Mouse (Mus musculus): ENCODE measurements at regions not wholly inside any gene's neighbourhood (a gene's known extent, or its start where the extent isn't known, plus 50 kb on each side); places are given as distances from the start of the nearest gene placed in this dataset.

GRCm38 (mm10) chr17:75779770-75780169, 228.0 kb upstream of the Fam98a start:
- 39% methylated on average over 2 of the region's 2 CpGs for WGBS
- peak; percentile 58 for TF ChIP-seq CTCF (IDR thresholded peaks at IDR 0.05; ENCODE audit: low read depth)

GRCm38 (mm10) chr17:75776611-75777010, 224.9 kb upstream of the Fam98a start:
- H3K4me3 ChIP-seq (ENCODE audit: low read depth, low read length): no peak overlapping the region
- H3K27ac ChIP-seq (ENCODE audit: low read depth, low read length): no peak overlapping the region
- no peak for ATAC-seq
- no peak overlapping the region for H3K9ac ChIP-seq (ENCODE audit: low read depth, low read length)
- H3K9me3 ChIP-seq (ENCODE audit: control insufficient read depth): no peaks in the 10 kb centered on the region
- 56% methylated on average over 7 of the region's 7 CpGs for WGBS
- H3K36me3 ChIP-seq (ENCODE audit: control insufficient read depth, insufficient read depth): no peaks in the 10 kb centered on the region
- TF ChIP-seq CTCF (IDR thresholded peaks at IDR 0.05; ENCODE audit: low read depth): no peak
- no peak overlapping the region for H3K4me2 ChIP-seq (replicated peaks; ENCODE audit: low read depth)
- no peaks in the 10 kb centered on the region for H3K4me1 ChIP-seq (replicated peaks; ENCODE audit: control insufficient read depth, insufficient read depth, low read length)
- H3K27me3 ChIP-seq (replicated peaks; ENCODE audit: control insufficient read depth, insufficient read depth, low read length): no peaks in the 10 kb centered on the region

More at GRCm38 (mm10) chr17:75779770-75780169, 228.0 kb upstream of the Fam98a start:
- Histone ChIP-seq H3K27ac (ENCODE audit: low read depth, low read length) (no peak overlapping the region), H3K27me3 (replicated peaks; ENCODE audit: control insufficient read depth, insufficient read depth, low read length) (no peaks in the 10 kb centered on the region), H3K4me1 (replicated peaks; ENCODE audit: control insufficient read depth, insufficient read depth, low read length) (no peaks in the 10 kb centered on the region), H3K36me3 (ENCODE audit: control insufficient read depth, insufficient read depth) (no peaks in the 10 kb centered on the region), H3K9ac (ENCODE audit: low read depth, low read length) (no peak overlapping the region), H3K4me3 (ENCODE audit: low read depth, low read length) (no peak overlapping the region), H3K4me2 (replicated peaks; ENCODE audit: low read depth) (no peak overlapping the region), H3K9me3 (ENCODE audit: control insufficient read depth) (no peaks in the 10 kb centered on the region)
- ATAC-seq: no peak

GRCm38 (mm10) chr17:75775518-75775917, 223.8 kb upstream of the Fam98a start:
- H3K4me2 ChIP-seq (replicated peaks; ENCODE audit: low read depth): no peak overlapping the region
- WGBS: 59% methylated on average over 3 of the region's 3 CpGs
- no peaks in the 10 kb centered on the region for H3K9me3 ChIP-seq (ENCODE audit: control insufficient read depth)
- no peaks in the 10 kb centered on the region for H3K4me1 ChIP-seq (replicated peaks; ENCODE audit: control insufficient read depth, insufficient read depth, low read length)
- H3K27me3 ChIP-seq (replicated peaks; ENCODE audit: control insufficient read depth, insufficient read depth, low read length): no peaks in the 10 kb centered on the region
- no peak overlapping the region for H3K9ac ChIP-seq (ENCODE audit: low read depth, low read length)
- H3K36me3 ChIP-seq (ENCODE audit: control insufficient read depth, insufficient read depth): no peaks in the 10 kb centered on the region
- TF ChIP-seq CTCF (IDR thresholded peaks at IDR 0.05; ENCODE audit: low read depth): no peak
- no peak overlapping the region for H3K27ac ChIP-seq (ENCODE audit: low read depth, low read length)
- H3K4me3 ChIP-seq (ENCODE audit: low read depth, low read length): no peak overlapping the region
- ATAC-seq: no peak

GRCm38 (mm10) chr17:75772861-75773260, 221.1 kb upstream of the Fam98a start:
- Histone ChIP-seq H3K27me3 (replicated peaks; ENCODE audit: control insufficient read depth, insufficient read depth, low read length) (no peaks in the 10 kb centered on the region), H3K4me1 (replicated peaks; ENCODE audit: control insufficient read depth, insufficient read depth, low read length) (no peaks in the 10 kb centered on the region), H3K9ac (ENCODE audit: low read depth, low read length) (no peak overlapping the region), H3K4me2 (replicated peaks; ENCODE audit: low read depth) (no peak overlapping the region), H3K9me3 (ENCODE audit: control insufficient read depth) (no peaks in the 10 kb centered on the region), H3K27ac (ENCODE audit: low read depth, low read length) (no peak overlapping the region), H3K4me3 (ENCODE audit: low read depth, low read length) (no peak overlapping the region), H3K36me3 (ENCODE audit: control insufficient read depth, insufficient read depth) (no peaks in the 10 kb centered on the region)
- no peak for TF ChIP-seq CTCF (IDR thresholded peaks at IDR 0.05; ENCODE audit: low read depth)
- no peak for ATAC-seq

- 82% methylated on average over 6 of the region's 6 CpGs for WGBS
- H3K27me3 ChIP-seq (replicated peaks; ENCODE audit: control insufficient read depth, insufficient read depth, low read length): no peaks in the 10 kb centered on the region
- no peak for ATAC-seq
Measured at GRCm38 (mm10) chr17:75768654-75769053, 216.9 kb upstream of the Fam98a start.

GRCm38 (mm10) chr17:75763391-75763790, 211.6 kb upstream of the Fam98a start:
- WGBS: 75% methylated on average over 2 of the region's 2 CpGs
- no peaks in the 10 kb centered on the region for H3K27me3 ChIP-seq (replicated peaks; ENCODE audit: control insufficient read depth, insufficient read depth, low read length)
- H3K9ac ChIP-seq (ENCODE audit: low read depth, low read length): no peak overlapping the region
- no peak for TF ChIP-seq CTCF (IDR thresholded peaks at IDR 0.05; ENCODE audit: low read depth)
- no peak overlapping the region for H3K4me3 ChIP-seq (ENCODE audit: low read depth, low read length)
- no peaks in the 10 kb centered on the region for H3K9me3 ChIP-seq (ENCODE audit: control insufficient read depth)
- H3K27ac ChIP-seq (ENCODE audit: low read depth, low read length): no peak overlapping the region
- H3K36me3 ChIP-seq (ENCODE audit: control insufficient read depth, insufficient read depth): no peaks in the 10 kb centered on the region
- no peaks in the 10 kb centered on the region for H3K4me1 ChIP-seq (replicated peaks; ENCODE audit: control insufficient read depth, insufficient read depth, low read length)
- ATAC-seq: no peak
- H3K4me2 ChIP-seq (replicated peaks; ENCODE audit: low read depth): no peak overlapping the region

More at GRCm38 (mm10) chr17:75768654-75769053, 216.9 kb upstream of the Fam98a start:
- no peaks in the 10 kb centered on the region for H3K36me3 ChIP-seq (ENCODE audit: control insufficient read depth, insufficient read depth)
- no peak overlapping the region for H3K4me3 ChIP-seq (ENCODE audit: low read depth, low read length)
- no peak overlapping the region for H3K9ac ChIP-seq (ENCODE audit: low read depth, low read length)
- H3K27ac ChIP-seq (ENCODE audit: low read depth, low read length): no peak overlapping the region
- H3K9me3 ChIP-seq (ENCODE audit: control insufficient read depth): no peaks in the 10 kb centered on the region
- H3K4me2 ChIP-seq (replicated peaks; ENCODE audit: low read depth): no peak overlapping the region
- no peaks in the 10 kb centered on the region for H3K4me1 ChIP-seq (replicated peaks; ENCODE audit: control insufficient read depth, insufficient read depth, low read length)
- peak; percentile 23 for TF ChIP-seq CTCF (IDR thresholded peaks at IDR 0.05; ENCODE audit: low read depth)

GRCm38 (mm10) chr17:75756487-75756886, 204.7 kb upstream of the Fam98a start:
- H3K36me3 ChIP-seq (ENCODE audit: control insufficient read depth, insufficient read depth): no peaks in the 10 kb centered on the region
- H3K9me3 ChIP-seq (ENCODE audit: control insufficient read depth): no peaks in the 10 kb centered on the region
- H3K4me2 ChIP-seq (replicated peaks; ENCODE audit: low read depth): no peak overlapping the region
- no peak overlapping the region for H3K4me3 ChIP-seq (ENCODE audit: low read depth, low read length)
- ATAC-seq: no peak
- WGBS: 96% methylated on average over 5 of the region's 5 CpGs
- no peaks in the 10 kb centered on the region for H3K27me3 ChIP-seq (replicated peaks; ENCODE audit: control insufficient read depth, insufficient read depth, low read length)
- no peaks in the 10 kb centered on the region for H3K4me1 ChIP-seq (replicated peaks; ENCODE audit: control insufficient read depth, insufficient read depth, low read length)
- no peak overlapping the region for H3K9ac ChIP-seq (ENCODE audit: low read depth, low read length)
- no peak overlapping the region for H3K27ac ChIP-seq (ENCODE audit: low read depth, low read length)
- TF ChIP-seq CTCF (IDR thresholded peaks at IDR 0.05; ENCODE audit: low read depth): no peak
